Mouse (Mus musculus) liver, embryonic 12.5 days (tissue): Measurements from ENCODE around the gene Kcnd3. TPM values are rescaled to one million over a fixed set of nuclear protein-coding genes. Genes with fewer than 3 reads are reported as not detected.
"Not testable (repeated sequence)": the region's sequence is repeated elsewhere in the genome, so short reads cannot be mapped to it uniquely, and the experiment has no call there.

Source experiments
- ATAC-seq: fragments of 200-750 bp; cut with Nextera tagmentation; 2 replicates; pipeline ENCODE4 v1.8.0; 2017; ENCODE audit warnings: moderate number of reproducible peaks, mild to moderate bottlenecking, moderate library complexity
- H3K27ac ChIP-seq: fragments of 300-500 bp; sonication (generic); 2 replicates; pipeline ENCODE4 v1.5.1; 2016; ENCODE audit warnings: mild to moderate bottlenecking
- H3K27me3 ChIP-seq: fragments of 300-500 bp; sonication (generic); replicated peaks from 2 replicates; pipeline ENCODE4 v1.6.1; 2016; ENCODE audit warnings: mild to moderate bottlenecking, moderate library complexity
- H3K36me3 ChIP-seq: fragments of 300-500 bp; sonication (generic); 2 replicates; pipeline ENCODE4 v1.6.1; 2016; ENCODE audit warnings: mild to moderate bottlenecking, moderate library complexity
- H3K4me1 ChIP-seq: fragments of 300-500 bp; sonication (generic); 2 replicates; pipeline ENCODE4 v1.6.1; 2016
- H3K4me2 ChIP-seq: fragments of 300-500 bp; sonication (generic); 2 replicates; pipeline ENCODE4 v1.6.1; 2016; ENCODE audit warnings: mild to moderate bottlenecking, moderate library complexity
- H3K4me3 ChIP-seq: fragments of 300-500 bp; sonication (generic); 2 replicates; pipeline ENCODE4 v1.5.1; 2016; ENCODE audit warnings: mild to moderate bottlenecking, moderate library complexity
- H3K9ac ChIP-seq: fragments of 300-500 bp; sonication (generic); 2 replicates; pipeline ENCODE4 v1.6.1; 2016; ENCODE audit warnings: mild to moderate bottlenecking, moderate library complexity
- H3K9me3 ChIP-seq: fragments of 300-500 bp; sonication (generic); replicated peaks from 2 replicates; pipeline ENCODE4 v1.6.1; 2016; ENCODE audit warnings: mild to moderate bottlenecking, moderate library complexity
- WGBS: fragments of 180-500 bp; shearing (Covaris S2); methylation state at CpG from one replicate; pipeline ENCODE4 v1.1.7; 2016; ENCODE audit not compliant: insufficient replicate concordance; 5-methylcytosine and 5-hydroxymethylcytosine counted together
- polyA plus RNA-seq: library from polyadenylated mRNA; unstranded; fragments of >200 nt; fragmentation: Nextera tagmentation; extraction: Ambion mirVana; gene quantifications from 2 replicates; pipeline ENCODE4 v1.2.1, GENCODE M21; 2016

Kcnd3 gene
- polyA plus RNA-seq, 1 experiment from 2014 or later: 0.26 TPM

DNA sequence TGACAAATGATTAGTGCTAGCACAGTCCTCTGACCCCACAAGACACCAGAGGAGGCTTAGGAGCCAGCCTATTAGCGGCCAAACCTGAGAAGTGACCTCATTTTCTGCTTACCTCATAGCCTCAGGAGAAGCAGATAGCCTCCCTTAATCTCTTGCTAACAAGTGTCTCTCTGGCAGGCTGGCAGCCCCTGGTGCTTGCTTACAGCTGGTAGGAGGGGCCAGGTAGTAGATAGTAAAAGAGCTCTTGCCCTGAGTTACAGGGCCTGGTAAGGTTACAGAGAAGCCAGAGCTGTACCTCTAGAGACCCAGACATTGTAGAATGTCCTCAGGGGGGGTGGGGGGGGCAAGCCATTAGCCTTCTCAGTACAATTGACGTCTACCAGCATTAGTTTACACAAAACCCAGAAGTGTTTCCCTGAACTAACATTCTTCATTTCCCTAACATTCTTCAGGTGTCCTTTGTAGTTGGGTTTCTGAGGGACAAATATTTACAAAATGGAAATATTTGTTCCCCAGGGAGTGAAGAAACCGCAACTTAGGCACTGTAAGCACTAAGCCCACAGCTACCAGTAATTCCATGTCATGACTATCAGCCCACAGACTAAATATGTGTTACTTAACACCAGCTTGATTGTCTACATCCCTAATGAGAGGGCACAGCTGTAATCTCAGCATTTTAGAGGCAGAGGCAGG is 247.3 kb downstream of the Kcnd3 start:
- peak overlapping the region; percentile 88 for H3K27ac ChIP-seq
- peaks cover 32% of the 10 kb centered on the region for H3K27me3 ChIP-seq
- H3K9me3 ChIP-seq: no peaks in the 10 kb centered on the region
- no peaks in the 10 kb centered on the region for H3K36me3 ChIP-seq
- peaks cover 83% of the 10 kb centered on the region for H3K4me1 ChIP-seq
- 36% methylated on average over 3 of the region's 3 CpGs for WGBS
- H3K4me2 ChIP-seq: peak overlapping the region; percentile 43
- H3K9ac ChIP-seq: peak overlapping the region; percentile 40
- H3K4me3 ChIP-seq: no peak overlapping the region
- peak; percentile 93 for ATAC-seq

DNA sequence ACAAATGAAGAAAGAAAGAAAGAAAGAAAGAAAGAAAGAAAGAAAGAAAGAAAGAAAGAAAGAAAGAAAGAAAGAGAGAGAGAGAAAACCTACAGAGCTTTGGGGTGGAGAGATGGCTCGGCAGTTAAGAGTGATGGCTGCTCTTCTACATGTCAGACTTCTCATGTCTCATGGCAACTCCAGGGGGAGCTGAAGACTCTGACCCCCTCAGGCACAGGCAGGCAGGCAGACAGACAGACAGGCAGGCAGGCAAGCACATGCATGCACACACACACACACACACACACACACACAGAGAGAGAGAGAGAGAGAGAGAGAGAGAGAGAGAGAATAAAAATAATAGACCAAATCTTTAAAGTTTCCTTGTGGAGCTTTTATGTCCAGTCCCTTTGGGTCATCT is 248.7 kb downstream of the Kcnd3 start:
- H3K27ac ChIP-seq: peak overlapping the region; percentile 88; the same call in 1 of the 2 replicates
- not testable (repeated sequence) for ATAC-seq, H3K36me3 ChIP-seq, H3K9me3 ChIP-seq
- 12% methylated on average over 1 of the region's 1 CpGs for WGBS
- H3K9ac ChIP-seq: peak overlapping the region; percentile 62
- peak overlapping the region; percentile 23; the same call in 1 of the 2 replicates for H3K4me3 ChIP-seq
- H3K4me1 ChIP-seq: peaks cover 91% of the 10 kb centered on the region
- peaks cover 30% of the 10 kb centered on the region for H3K27me3 ChIP-seq
- H3K4me2 ChIP-seq: peak overlapping the region; percentile 61

DNA sequence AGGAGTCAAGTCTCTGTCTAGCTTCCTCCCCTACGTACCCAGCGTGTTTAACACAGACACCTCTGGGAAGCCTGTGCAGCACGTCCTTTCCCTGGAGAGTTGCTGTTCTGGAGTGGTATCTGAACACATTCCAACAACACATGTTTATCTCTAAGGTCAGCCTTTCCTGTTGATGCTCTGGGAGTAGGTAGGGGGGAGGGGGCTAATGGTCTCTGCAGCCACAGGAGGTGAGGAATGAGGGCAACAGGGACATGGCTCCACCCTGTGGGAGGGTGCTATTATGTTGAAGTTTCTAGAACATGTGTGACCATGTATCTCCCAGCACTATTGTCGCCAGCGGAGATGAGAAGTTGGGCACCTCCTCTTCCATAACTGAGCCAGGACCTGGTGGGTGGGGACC is 249.3 kb downstream of the Kcnd3 start:
- peak overlapping the region; percentile 62 for H3K9ac ChIP-seq
- no peaks in the 10 kb centered on the region for H3K36me3 ChIP-seq
- H3K4me1 ChIP-seq: peaks cover 87% of the 10 kb centered on the region
- peak overlapping the region; percentile 76 for H3K27ac ChIP-seq
- ATAC-seq: peak; percentile 30
- peaks cover 30% of the 10 kb centered on the region for H3K27me3 ChIP-seq
- 12% methylated on average over 5 of the region's 5 CpGs for WGBS
- H3K4me2 ChIP-seq: peak overlapping the region; percentile 61
- no peaks in the 10 kb centered on the region for H3K9me3 ChIP-seq
- peak overlapping the region; percentile 23 for H3K4me3 ChIP-seq

DNA sequence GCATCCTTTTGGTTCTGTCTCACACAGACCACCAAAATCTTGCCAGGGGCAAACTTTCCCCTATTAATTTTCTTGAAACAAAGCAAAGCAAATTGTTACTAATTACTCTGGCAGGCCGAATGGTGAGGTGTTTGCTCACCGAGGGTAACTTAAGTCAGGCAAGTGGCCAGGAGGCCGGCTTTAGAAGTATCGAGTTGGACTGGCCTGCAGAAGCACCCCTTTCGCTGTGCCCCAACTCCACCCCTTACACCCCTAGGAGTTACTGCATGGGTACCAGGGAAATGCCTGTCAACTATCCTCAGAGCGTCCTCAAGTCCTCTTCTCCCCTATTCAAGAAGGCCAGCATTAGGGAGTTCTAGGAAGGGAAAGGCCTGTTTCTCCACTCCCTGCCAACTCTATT is 251.4 kb downstream of the Kcnd3 start:
- H3K27ac ChIP-seq: no peak overlapping the region
- 0 out of 2 replicates have a peak overlapping the region, but pooled peaks have one; percentile 65 for H3K4me3 ChIP-seq
- 60% methylated on average over 6 of the region's 6 CpGs for WGBS
- H3K4me2 ChIP-seq: peak overlapping the region; percentile 96
- H3K36me3 ChIP-seq: no peaks in the 10 kb centered on the region
- peaks cover 72% of the 10 kb centered on the region for H3K4me1 ChIP-seq
- H3K9ac ChIP-seq: no peak overlapping the region
- ATAC-seq: no peak
- peaks cover 39% of the 10 kb centered on the region for H3K27me3 ChIP-seq
- H3K9me3 ChIP-seq: no peaks in the 10 kb centered on the region

DNA sequence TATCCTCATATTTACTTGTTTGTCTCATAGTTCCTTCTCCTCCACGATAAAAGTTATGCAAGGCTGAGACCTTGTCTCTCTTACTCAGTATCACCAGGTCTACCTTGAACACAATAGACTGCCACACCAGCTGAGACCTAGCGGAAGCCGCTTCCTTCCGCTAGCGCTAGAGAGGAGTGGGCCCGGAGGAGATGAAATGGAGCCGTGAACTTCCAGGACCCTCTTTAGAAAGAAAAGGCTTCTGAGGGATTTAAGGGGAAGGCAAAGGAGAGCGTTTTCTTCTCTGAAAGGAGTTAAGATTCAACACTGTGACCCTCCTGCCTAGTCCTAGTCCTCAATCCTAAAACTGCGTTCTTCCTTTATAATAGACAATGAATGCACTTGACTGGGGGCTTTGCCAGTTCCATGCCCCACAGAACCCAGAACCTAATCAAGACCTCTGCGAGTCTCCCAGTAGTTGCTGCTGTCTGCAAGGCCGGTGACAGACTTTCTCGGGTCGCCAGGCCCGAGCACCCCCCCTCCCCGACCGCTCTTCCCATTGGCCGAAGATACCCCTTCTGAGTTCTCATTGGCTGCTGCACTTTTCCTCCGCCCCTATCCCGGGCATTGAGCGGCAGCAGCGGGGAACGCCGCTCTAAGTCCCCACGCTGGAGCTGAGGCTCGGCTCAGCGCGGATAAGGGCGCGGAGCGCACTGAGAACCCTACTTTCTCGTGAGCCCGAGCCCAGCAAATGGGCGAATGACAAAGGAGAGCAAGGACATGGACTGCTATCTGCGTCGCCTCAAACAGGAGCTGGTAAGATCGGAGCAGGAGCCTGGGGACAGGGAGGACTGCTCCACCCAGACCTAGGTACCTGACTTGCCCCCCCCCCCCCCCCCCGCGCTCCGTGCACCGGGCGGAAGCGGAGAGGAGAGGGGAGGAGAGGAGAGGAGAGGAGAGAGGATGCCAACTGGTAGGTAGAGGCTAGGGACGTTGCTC is 252.2 kb downstream of the Kcnd3 start, which contains the start of gene Inka2:
Gene Inka2, plus strand, starts transcription at position 569 of the 978 bp plus-strand sequence.
- peak within 1 kb of the TSS; percentile 96 for H3K4me2 ChIP-seq
- H3K27ac ChIP-seq: peak within 1 kb of the TSS; percentile 64
- H3K36me3 ChIP-seq: no peaks in the 10 kb centered on the region
- H3K9me3 ChIP-seq: no peaks in the 10 kb centered on the region
- H3K27me3 ChIP-seq: peaks cover 46% of the 10 kb centered on the region
- H3K4me3 ChIP-seq: peak within 1 kb of the TSS; percentile 65
- peaks cover 65% of the 10 kb centered on the region for H3K4me1 ChIP-seq
- WGBS: 5% methylated on average over 37 of the region's 43 CpGs
- ATAC-seq: peak; percentile 91
- H3K9ac ChIP-seq: peak within 1 kb of the TSS; percentile 71

DNA sequence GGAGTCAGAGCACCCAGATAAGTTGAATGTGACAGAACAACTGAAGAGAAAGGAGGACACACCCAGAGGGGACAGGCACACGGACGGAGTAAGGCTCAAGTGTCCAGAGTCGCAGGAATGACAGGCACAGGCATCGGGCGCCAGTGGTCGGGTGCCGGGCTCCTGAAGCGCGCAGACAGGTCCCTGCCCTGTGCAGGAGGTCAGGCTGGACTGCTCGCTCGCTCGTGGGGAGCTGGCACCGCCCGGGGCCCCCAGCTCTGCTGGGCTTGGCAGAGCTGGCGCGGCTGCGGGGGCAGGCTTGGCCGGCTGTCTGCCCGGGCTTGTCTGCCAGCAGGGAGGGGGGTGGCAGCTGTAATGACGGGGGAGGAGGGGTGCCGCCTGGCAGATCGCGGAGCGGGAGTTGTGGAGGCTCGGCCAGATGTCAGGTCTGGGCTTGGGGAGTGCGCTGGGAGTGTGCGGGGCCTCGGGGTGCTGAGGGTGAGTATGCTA is 253.0 kb downstream of the Kcnd3 start:
- Histone ChIP-seq H3K9me3 (no peaks in the 10 kb centered on the region), H3K4me3 (peak overlapping the region; percentile 65), H3K27ac (no peak overlapping the region), H3K4me1 (peaks cover 57% of the 10 kb centered on the region), H3K4me2 (peak overlapping the region; percentile 96), H3K36me3 (no peaks in the 10 kb centered on the region), H3K27me3 (peaks cover 51% of the 10 kb centered on the region), H3K9ac (peak overlapping the region; percentile 71)
- under 1% methylated on average over 28 of the region's 28 CpGs for WGBS
- ATAC-seq: peak; percentile 38

DNA sequence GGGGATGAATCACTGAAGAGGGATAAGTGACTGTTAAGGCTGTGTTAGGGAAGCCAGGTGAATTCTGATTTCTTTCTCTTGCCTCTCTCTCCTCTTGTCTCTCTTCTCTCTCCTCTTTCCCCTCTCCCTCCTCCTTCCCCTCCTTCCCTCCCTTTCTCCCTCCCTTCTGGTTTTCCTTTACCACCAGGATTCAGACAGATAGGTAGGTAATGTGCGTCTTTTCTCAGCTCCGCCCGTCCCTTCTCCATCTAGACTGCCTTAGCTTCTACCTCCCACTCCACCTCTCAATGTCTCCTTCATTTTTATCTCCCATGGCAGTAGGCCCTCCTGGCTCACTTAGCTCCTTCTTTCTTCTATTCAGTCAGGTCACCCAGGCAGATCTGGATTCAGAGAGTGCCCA is 253.4 kb downstream of the Kcnd3 start:
- H3K4me2 ChIP-seq: peak overlapping the region; percentile 96
- H3K4me1 ChIP-seq: peaks cover 53% of the 10 kb centered on the region
- peak overlapping the region; percentile 71 for H3K9ac ChIP-seq
- 30% methylated on average over 3 of the region's 3 CpGs for WGBS
- no peaks in the 10 kb centered on the region for H3K36me3 ChIP-seq
- no peaks in the 10 kb centered on the region for H3K9me3 ChIP-seq
- ATAC-seq: no peak
- H3K27ac ChIP-seq: no peak overlapping the region
- H3K4me3 ChIP-seq: peak overlapping the region; percentile 65
- H3K27me3 ChIP-seq: peaks cover 56% of the 10 kb centered on the region

DNA sequence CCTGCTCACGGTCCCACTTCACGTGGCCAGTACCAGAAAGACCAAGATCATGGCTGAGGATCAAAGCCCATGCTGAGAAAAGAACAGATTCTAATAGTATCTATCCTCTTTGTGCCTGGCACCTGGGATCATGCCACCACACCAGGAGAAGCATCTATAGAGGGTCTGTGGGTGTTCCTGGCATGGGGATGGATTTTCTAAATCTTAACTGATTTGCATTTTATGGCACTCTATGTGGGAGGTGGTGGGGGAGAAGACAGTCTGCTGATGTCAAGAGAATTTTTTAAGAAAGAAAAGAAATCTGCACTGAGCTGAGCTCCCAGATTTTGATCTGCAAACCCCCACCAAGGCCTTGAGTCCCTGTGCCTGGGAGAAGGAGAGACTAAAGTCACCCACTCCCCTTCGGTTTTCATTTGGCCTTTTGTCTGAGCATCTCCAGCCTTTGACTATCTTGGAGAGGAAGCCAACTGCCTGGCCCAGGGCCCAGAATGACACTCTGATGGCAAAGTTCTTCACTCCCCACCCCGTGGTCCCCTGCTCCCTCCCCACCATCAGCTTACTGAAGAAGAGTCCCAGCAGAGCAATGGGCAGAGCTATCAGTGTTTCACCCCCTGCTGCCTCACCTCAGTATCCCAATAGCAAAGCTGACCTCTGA is 254.4 kb downstream of the Kcnd3 start:
- WGBS: 44% methylated on average over 4 of the region's 4 CpGs
- Histone ChIP-seq H3K27ac (no peak overlapping the region), H3K27me3 (peaks cover 59% of the 10 kb centered on the region), H3K4me2 (peak overlapping the region; percentile 96; the same call in 1 of the 2 replicates), H3K9me3 (no peaks in the 10 kb centered on the region), H3K4me1 (peaks cover 43% of the 10 kb centered on the region), H3K36me3 (no peaks in the 10 kb centered on the region), H3K4me3 (no peak overlapping the region), H3K9ac (no peak overlapping the region)
- ATAC-seq: no peak

DNA sequence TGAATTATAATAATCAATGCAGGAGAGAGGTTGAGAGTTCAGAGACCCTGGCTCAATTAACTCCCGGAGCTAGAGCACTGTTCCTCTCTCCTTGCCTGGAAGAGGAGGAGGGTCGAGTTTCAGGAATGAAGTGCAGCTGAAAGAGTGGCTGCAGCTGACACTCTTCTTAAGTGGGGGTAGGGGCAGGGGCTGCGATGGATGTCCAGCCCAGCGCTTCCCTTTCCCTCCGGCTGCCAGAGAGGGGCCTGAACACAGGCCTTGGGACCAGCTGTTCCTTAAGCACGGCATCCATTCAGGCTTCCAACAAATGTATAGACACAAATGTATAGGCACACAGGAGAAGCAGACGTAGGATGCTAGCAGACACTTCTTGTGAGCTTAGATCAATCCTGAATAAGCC is 255.5 kb downstream of the Kcnd3 start:
- Histone ChIP-seq H3K9me3 (no peaks in the 10 kb centered on the region), H3K4me1 (peaks cover 32% of the 10 kb centered on the region), H3K4me3 (no peak overlapping the region), H3K36me3 (no peaks in the 10 kb centered on the region), H3K4me2 (no peak overlapping the region), H3K27me3 (peaks cover 59% of the 10 kb centered on the region), H3K9ac (no peak overlapping the region), H3K27ac (no peak overlapping the region)
- 57% methylated on average over 7 of the region's 7 CpGs for WGBS
- ATAC-seq: no peak

DNA sequence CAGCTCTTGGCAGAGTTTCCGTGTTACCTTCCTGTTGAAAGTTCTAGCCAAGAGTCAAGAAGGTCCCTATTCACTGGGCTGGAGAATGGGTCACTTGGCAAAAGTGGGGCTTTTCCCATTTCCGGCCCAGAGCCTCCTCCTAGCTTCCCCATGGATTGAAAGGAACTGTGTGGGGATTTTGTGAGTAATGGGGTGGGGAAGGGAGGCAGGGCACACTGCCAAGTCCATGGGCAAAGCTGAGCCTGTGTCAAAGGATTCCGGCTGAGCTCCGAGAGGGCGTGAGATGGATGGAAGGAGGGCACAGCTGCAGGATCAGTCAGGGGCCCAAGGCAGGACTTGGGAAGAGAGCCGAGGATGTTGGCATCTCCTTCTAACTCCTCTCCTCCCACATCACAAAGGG is 258.1 kb downstream of the Kcnd3 start:
- ATAC-seq: no peak
- 65% methylated on average over 6 of the region's 6 CpGs for WGBS
- H3K9me3 ChIP-seq: no peaks in the 10 kb centered on the region
- H3K27me3 ChIP-seq: peaks cover 62% of the 10 kb centered on the region
- no peaks in the 10 kb centered on the region for H3K36me3 ChIP-seq
- H3K4me2 ChIP-seq: no peak overlapping the region
- no peak overlapping the region for H3K27ac ChIP-seq
- H3K4me3 ChIP-seq: no peak overlapping the region
- peaks cover 7% of the 10 kb centered on the region for H3K4me1 ChIP-seq
- no peak overlapping the region for H3K9ac ChIP-seq

DNA sequence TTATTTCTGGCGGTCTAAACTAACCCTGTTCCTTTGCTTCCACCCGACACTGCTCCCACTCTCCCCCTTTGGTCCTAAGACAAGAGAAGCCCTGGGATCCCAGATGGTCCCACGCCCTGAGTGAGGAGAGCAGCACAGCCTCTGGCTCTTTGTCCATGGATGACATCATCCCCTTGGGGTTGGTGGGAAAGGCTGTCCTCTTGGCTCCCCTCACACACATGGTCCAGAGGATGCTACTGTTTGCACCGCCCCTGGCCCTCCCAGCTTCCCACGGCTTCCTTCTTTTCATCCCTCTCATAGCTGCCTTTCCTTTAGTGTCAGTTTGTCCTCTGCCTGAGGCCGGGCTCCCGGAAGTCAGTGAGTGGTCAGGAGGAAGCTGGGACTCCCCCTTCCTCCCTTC is 259.6 kb downstream of the Kcnd3 start:
- Histone ChIP-seq H3K27ac (no peak overlapping the region), H3K4me2 (no peak overlapping the region), H3K27me3 (peaks cover 47% of the 10 kb centered on the region), H3K36me3 (no peaks in the 10 kb centered on the region), H3K9ac (no peak overlapping the region), H3K9me3 (no peaks in the 10 kb centered on the region), H3K4me1 (peaks cover 6% of the 10 kb centered on the region; the same call in 1 of the 2 replicates), H3K4me3 (no peak overlapping the region)
- ATAC-seq: no peak
- 43% methylated on average over 7 of the region's 7 CpGs for WGBS
